Mouse (Mus musculus) CH12.LX (cell line): ENCODE data around the gene Timp3. TPM values are rescaled to one million over a fixed set of nuclear protein-coding genes. Genes with fewer than 3 reads are reported as not detected.

Experiments used
- DNase-seq: peaks from one replicate; pipeline ENCODE4 v3.0.0-alpha.2; 2013; ENCODE audit errors: extremely low read depth
- H3K27ac ChIP-seq: 2 replicates; pipeline ENCODE4 v1.5.1; 2012; ENCODE audit warnings: low read depth, mild to moderate bottlenecking, control low read depth, moderate library complexity; ENCODE audit not compliant: insufficient read depth
- H3K27me3 ChIP-seq: replicated peaks from 2 replicates; pipeline ENCODE3; 2012; ENCODE audit warnings: inconsistent platforms
- H3K36me3 ChIP-seq, 2 experiments: replicated peaks in 1 of 2; 2 replicates each; pipeline versions ENCODE3 to v1.6.1; 2012; ENCODE audit warnings: inconsistent platforms in 1 of 2, low read length in 1 of 2, mild to moderate bottlenecking in 1 of 2, mixed read lengths in 1 of 2, moderate library complexity in 1 of 2; ENCODE audit not compliant: control insufficient read depth in 1 of 2, insufficient read depth in 1 of 2
- H3K4me1 ChIP-seq, 2 experiments: 2 replicates each; pipeline ENCODE4 v1.6.1; 2012; ENCODE audit warnings: inconsistent platforms in 1 of 2, moderate library complexity in 1 of 2; ENCODE audit not compliant: insufficient read depth in 2 of 2, control insufficient read depth in 1 of 2
- H3K4me2 ChIP-seq: 2 replicates; pipeline ENCODE4 v1.6.1; 2012; ENCODE audit warnings: low read depth, mild to moderate bottlenecking, control low read depth; ENCODE audit not compliant: poor library complexity, insufficient read depth, severe bottlenecking
- H3K4me3 ChIP-seq, 3 experiments: fragments of 150-350 bp in 1 of 3; sonication (generic) in 1 of 3; replicated peaks in 1 of 3; 2 replicates each; pipeline versions ENCODE3 to v1.5.1; 2011 to 2012; ENCODE audit warnings: low read depth in 2 of 3, low read length in 2 of 3, mild to moderate bottlenecking in 2 of 3, moderate library complexity in 2 of 3, control low read depth in 1 of 3, improper control_type of control experiment in 1 of 3, inconsistent platforms in 1 of 3, mixed read lengths in 1 of 3; ENCODE audit not compliant: poor library complexity in 1 of 3
- H3K79me2 ChIP-seq: replicated peaks from 2 replicates; pipeline ENCODE4 v1.6.1; 2012; ENCODE audit warnings: mild to moderate bottlenecking, moderate library complexity; ENCODE audit not compliant: control insufficient read depth, poor library complexity, insufficient read depth, severe bottlenecking; ENCODE audit errors: extremely low read depth
- H3K9ac ChIP-seq: 2 replicates; pipeline ENCODE4 v1.6.1; 2012; ENCODE audit warnings: low read depth, mild to moderate bottlenecking, control low read depth, moderate library complexity; ENCODE audit not compliant: insufficient read depth
- H3K9me3 ChIP-seq: replicated peaks from 2 replicates; pipeline ENCODE3; 2012; ENCODE audit warnings: low read length, inconsistent platforms, mixed read lengths
- CTCF ChIP-seq, 2 experiments: IDR thresholded peaks in 1 of 2; conservative IDR thresholded peaks in 1 of 2; 2 replicates each; pipeline ENCODE4 v1.5.1; 2011 to 2012; ENCODE audit warnings: low read depth in 2 of 2, low read length in 2 of 2, improper control_type of control experiment in 1 of 2, inconsistent platforms in 1 of 2, mild to moderate bottlenecking in 1 of 2, moderate library complexity in 1 of 2
- E2F4 ChIP-seq: IDR thresholded peaks from 2 replicates; pipeline ENCODE4 v1.6.1; 2011; ENCODE audit warnings: low read depth, low read length, improper control_type of control experiment; ENCODE audit not compliant: insufficient replicate concordance
- ELF1 ChIP-seq: IDR thresholded peaks from 2 replicates; pipeline ENCODE4 v1.6.1; 2014; ENCODE audit warnings: low read depth, mild to moderate bottlenecking, inconsistent platforms, low read length, improper control_type of control experiment
- GABPA ChIP-seq: IDR thresholded peaks from 2 replicates; pipeline ENCODE4 v1.6.1; 2012; ENCODE audit warnings: low read depth, low read length, improper control_type of control experiment, inconsistent platforms; ENCODE audit not compliant: insufficient replicate concordance
- IRF4 ChIP-seq: IDR thresholded peaks from 2 replicates; pipeline ENCODE4 v1.6.1; 2014; ENCODE audit warnings: low read depth, mild to moderate bottlenecking, inconsistent platforms, low read length, improper control_type of control experiment
- JUND ChIP-seq: conservative IDR thresholded peaks from 2 replicates; pipeline ENCODE4 v1.6.1; 2011; ENCODE audit warnings: low read depth, low read length, improper control_type of control experiment
- MAZ ChIP-seq: IDR thresholded peaks from 2 replicates; pipeline ENCODE4 v1.6.1; 2012; ENCODE audit warnings: low read depth, mild to moderate bottlenecking, inconsistent platforms, low read length, improper control_type of control experiment, moderate library complexity
- MEF2A ChIP-seq: IDR thresholded peaks from 2 replicates; pipeline ENCODE4 v1.6.1; 2014; ENCODE audit warnings: low read depth, mild to moderate bottlenecking, inconsistent platforms, low read length, improper control_type of control experiment, borderline replicate concordance
- NELFE ChIP-seq: IDR thresholded peaks from 2 replicates; pipeline ENCODE4 v1.6.1; 2011; ENCODE audit warnings: low read depth, low read length, improper control_type of control experiment
- NRF1 ChIP-seq: IDR thresholded peaks from 2 replicates; pipeline ENCODE4 v1.6.1; 2014; ENCODE audit warnings: low read depth, mild to moderate bottlenecking, inconsistent platforms, low read length, improper control_type of control experiment, moderate library complexity
- PAX5 ChIP-seq: IDR thresholded peaks from 2 replicates; pipeline ENCODE4 v1.6.1; 2012; ENCODE audit warnings: low read length, inconsistent platforms, mixed read lengths
- POLR2A ChIP-seq: IDR thresholded peaks from 2 replicates; pipeline ENCODE4 v1.6.1; 2011; ENCODE audit warnings: low read depth, mild to moderate bottlenecking, improper control_type of control experiment, low read length
- SIN3A ChIP-seq: IDR thresholded peaks from 2 replicates; pipeline ENCODE4 v1.6.1; 2012; ENCODE audit warnings: low read length, improper control_type of control experiment, inconsistent platforms
- SMC3 ChIP-seq: IDR thresholded peaks from 2 replicates; pipeline ENCODE4 v1.6.1; 2011; ENCODE audit warnings: low read depth, low read length, improper control_type of control experiment
- TCF12 ChIP-seq: IDR thresholded peaks from 2 replicates; pipeline ENCODE4 v1.6.1; 2014; ENCODE audit warnings: low read depth, mild to moderate bottlenecking, inconsistent platforms, low read length, improper control_type of control experiment
- USF2 ChIP-seq: conservative IDR thresholded peaks from 2 replicates; pipeline ENCODE4 v1.6.1; 2011; ENCODE audit warnings: low read depth, low read length, improper control_type of control experiment
- ZC3H11A ChIP-seq: IDR thresholded peaks from 2 replicates; pipeline ENCODE4 v1.6.1; 2012; ENCODE audit warnings: low read depth, mild to moderate bottlenecking, inconsistent platforms, low read length, improper control_type of control experiment
- ZNF384 ChIP-seq: IDR thresholded peaks from 2 replicates; pipeline ENCODE4 v1.6.1; 2012; ENCODE audit warnings: low read depth, low read length, improper control_type of control experiment, inconsistent platforms
- dilution Hi-C: fragments of 300-500 bp; cut with MboI; formaldehyde crosslinking; loops from 2 replicates; pipeline ENCODE4 v1.14.3; 2020; ENCODE audit warnings: low sequenced_read_pairs; ENCODE audit not compliant: extremely low pct_unique_long_range_greater_than_20kb, extremely low pct_ligation_motif_present
- in situ Hi-C: fragments of 300-500 bp; cut with MboI; formaldehyde crosslinking; loops from 3 replicates; pipeline ENCODE4 v1.14.3; 2019; ENCODE audit warnings: low sequenced_read_pairs, low pct_ligation_motif_present, low pct_unique_long_range_greater_than_20kb, mixed read lengths
- polyA plus RNA-seq: library from polyadenylated mRNA; unstranded; fragments of >175 nt; gene quantifications from 2 replicates; pipeline ENCODE4 v1.2.1, GENCODE M21; 2012; ENCODE audit warnings: low read depth; ENCODE audit not compliant: insufficient read length
- total RNA-seq, 2 experiments: library from RNA; depleted of rRNA; stranded (reverse); fragments of 300-350 nt in 1 of 2; fragments of >200 nt in 1 of 2; gene quantifications; 2 replicates each; pipeline ENCODE4 v1.2.3; 2012 to 2014

Timp3 gene
- total and polyA plus RNA-seq, 3 experiments: 0.09 to 0.17 TPM; not detected in 1

DNA sequence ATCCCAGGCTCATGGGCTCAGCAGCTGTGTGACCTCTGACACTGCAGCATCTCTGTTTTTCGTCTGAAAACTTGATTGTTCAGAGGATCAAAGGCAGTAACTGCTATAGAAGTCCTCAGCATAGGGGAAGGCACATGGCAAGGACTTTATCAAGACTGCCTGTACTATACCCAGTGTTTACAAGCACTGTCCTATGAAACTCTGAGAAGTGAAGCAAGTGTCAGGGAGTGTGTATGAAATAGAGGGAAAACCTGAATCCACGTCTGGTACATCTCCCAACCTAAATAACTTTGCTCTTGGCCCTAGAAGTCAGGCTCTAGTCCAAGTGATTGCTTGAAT is 81.7 kb downstream of the Timp3 start:
- H3K4me3 ChIP-seq: no peak overlapping the region
- no peaks in the 10 kb centered on the region for H3K9me3 ChIP-seq
- H3K79me2 ChIP-seq: no peaks in the 10 kb centered on the region
- no peak for DNase-seq
- H3K9ac ChIP-seq: no peak overlapping the region
- H3K27ac ChIP-seq: no peak overlapping the region
- no peak for TF ChIP-seq IRF4
- TF ChIP-seq NELFE: no peak
- TF ChIP-seq PAX5: no peak
- TF ChIP-seq GABPA: no peak
- H3K36me3 ChIP-seq: peaks cover 6 to 56% of the 10 kb centered on the region in 2 experiments
- H3K4me2 ChIP-seq: no peak overlapping the region
- in situ Hi-C loops: no loop called here
- H3K27me3 ChIP-seq: no peaks in the 10 kb centered on the region
- H3K4me1 ChIP-seq: peaks cover 3 to 23% of the 10 kb centered on the region in 2 experiments; a peak in 3 of 4 replicates
- dilution Hi-C loops: no loop called here

DNA sequence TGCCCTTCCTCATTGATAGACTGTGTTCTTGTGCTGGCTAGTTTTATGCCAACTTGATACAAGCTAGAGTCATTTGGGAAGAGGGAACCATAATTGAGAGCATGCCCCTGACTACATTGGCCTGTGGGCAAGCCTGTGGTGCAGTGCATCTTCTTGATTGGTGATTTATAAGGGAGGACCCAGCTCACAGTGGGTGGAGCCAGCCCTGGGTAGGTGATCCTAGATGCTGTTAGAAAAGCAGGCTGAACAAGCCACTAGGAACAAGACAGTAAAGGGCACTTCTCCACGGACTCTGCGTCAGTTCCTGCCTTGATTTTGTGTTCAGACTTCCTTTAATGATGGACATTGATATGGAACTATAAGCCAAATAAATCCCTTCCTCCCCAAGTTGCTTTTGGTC is 84.5 kb downstream of the Timp3 start:
- in situ Hi-C loops (no loop called here), dilution Hi-C loops (no loop called here)
- Histone ChIP-seq H3K9me3 (no peaks in the 10 kb centered on the region), H3K4me1 (peaks cover 3 to 34% of the 10 kb centered on the region in 2 experiments; a peak in 3 of 4 replicates), H3K4me2 (no peak overlapping the region), H3K9ac (no peak overlapping the region), H3K27ac (no peak overlapping the region), H3K4me3 (no peak overlapping the region), H3K79me2 (no peaks in the 10 kb centered on the region), H3K36me3 (peaks cover 6 to 60% of the 10 kb centered on the region in 2 experiments), H3K27me3 (no peaks in the 10 kb centered on the region)
- TF ChIP-seq E2F4 (no peak), USF2 (no peak), ZNF384 (no peak), TCF12 (no peak), SMC3 (no peak), NRF1 (no peak), CTCF (conservative IDR thresholded peaks at IDR 0.05 in 1 of 2, IDR thresholded peaks at IDR 0.05 in 1 of 2; ENCODE audit: low read depth in 2 of 2, low read length in 2 of 2) (no peak), POLR2A (no peak), PAX5 (no peak), ELF1 (no peak), SIN3A (no peak), ZC3H11A (no peak), MEF2A (no peak)
- no peak for DNase-seq

DNA sequence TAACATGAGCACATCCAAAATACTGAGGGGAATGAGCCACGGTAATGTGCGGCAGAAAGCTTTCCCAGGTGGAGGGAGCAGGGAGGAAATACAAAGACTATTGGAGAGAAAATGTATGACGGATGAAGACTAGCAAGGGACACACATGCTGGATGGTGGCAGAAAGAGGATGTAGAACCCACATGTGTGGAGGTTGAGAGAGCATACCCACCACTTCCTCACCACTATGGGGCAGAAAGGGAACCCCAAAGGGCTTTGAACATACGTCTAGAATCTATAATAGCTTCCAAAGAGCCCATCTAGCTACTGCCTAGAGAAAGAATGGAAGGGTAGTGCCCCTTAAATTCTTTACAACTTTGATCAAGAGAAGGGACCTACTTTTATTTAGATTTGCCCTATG is 85.5 kb downstream of the Timp3 start:
- dilution Hi-C loops: no loop called here
- peak; percentile 40 for DNase-seq
- H3K9me3 ChIP-seq: no peaks in the 10 kb centered on the region

More for the DNA sequence above, 85.5 kb downstream of the Timp3 start:
- peaks cover 6 to 64% of the 10 kb centered on the region in 2 experiments for H3K36me3 ChIP-seq
- TF ChIP-seq JUND (no peak), MAZ (no peak), ZC3H11A (no peak)
- H3K4me1 ChIP-seq: peaks cover 3 to 43% of the 10 kb centered on the region in 2 experiments; a peak in 3 of 4 replicates
- no peaks in the 10 kb centered on the region for H3K27me3 ChIP-seq
- no peaks in the 10 kb centered on the region for H3K79me2 ChIP-seq
- in situ Hi-C loops: no loop called here
- no peak overlapping the region for H3K27ac ChIP-seq
- no peak overlapping the region for H3K4me3 ChIP-seq
- no peak overlapping the region for H3K9ac ChIP-seq
- H3K4me2 ChIP-seq: no peak overlapping the region
